Mouse (Mus musculus) bone marrow macrophage, adult 2 months (primary cell): ENCODE measurements around the gene Noxo1.

Experiments used
- CTCF ChIP-seq: IDR thresholded peaks from 2 replicates; pipeline ENCODE4 v1.5.1; 2012; ENCODE audit warnings: low read depth, mild to moderate bottlenecking, low read length, moderate library complexity
- POLR2A ChIP-seq: IDR thresholded peaks from 2 replicates; pipeline ENCODE4 v1.6.1; 2012; ENCODE audit warnings: mild to moderate bottlenecking, low read depth, low read length, borderline replicate concordance

- TF ChIP-seq POLR2A (no peak), CTCF (no peak)
Observed at GRCm38 (mm10) chr17:24692385-24692784, 3.6 kb upstream of the Noxo1 start.
